Mouse (Mus musculus) lung, embryonic 15.5 days (tissue): Measurements from ENCODE around the gene Mrpl50. TPM values are rescaled to one million over a fixed set of nuclear protein-coding genes. Genes with fewer than 3 reads are reported as not detected.
"Not testable (repeated sequence)": the region's sequence is repeated elsewhere in the genome, so short reads cannot be mapped to it uniquely, and the experiment has no call there.

Source experiments
- ATAC-seq: fragments of 200-750 bp; cut with Nextera tagmentation; 2 replicates; pipeline ENCODE4 v1.8.0; 2017; ENCODE audit warnings: moderate number of reproducible peaks, borderline replicate concordance; ENCODE audit not compliant: low FRiP score, low TSS enrichment; ENCODE audit errors: extremely low read depth
- H3K27ac ChIP-seq: fragments of 300-500 bp; sonication (generic); 2 replicates; pipeline ENCODE4 v1.5.1; 2015; ENCODE audit warnings: moderate library complexity, mild to moderate bottlenecking, inconsistent platforms
- H3K27me3 ChIP-seq: fragments of 300-500 bp; sonication (generic); 2 replicates; pipeline ENCODE4 v1.6.1; 2015; ENCODE audit warnings: inconsistent platforms
- H3K36me3 ChIP-seq: fragments of 300-500 bp; sonication (generic); 2 replicates; pipeline ENCODE4 v1.6.1; 2015; ENCODE audit warnings: inconsistent platforms
- H3K4me1 ChIP-seq: fragments of 300-500 bp; sonication (generic); 2 replicates; pipeline ENCODE4 v1.6.1; 2015; ENCODE audit warnings: inconsistent platforms
- H3K4me2 ChIP-seq: fragments of 300-500 bp; sonication (generic); 2 replicates; pipeline ENCODE4 v1.6.1; 2015; ENCODE audit warnings: inconsistent platforms, mild to moderate bottlenecking, moderate library complexity
- H3K4me3 ChIP-seq: fragments of 300-500 bp; sonication (generic); 2 replicates; pipeline ENCODE4 v1.5.1; 2015; ENCODE audit warnings: mild to moderate bottlenecking, inconsistent platforms
- H3K9ac ChIP-seq: fragments of 300-500 bp; sonication (generic); 2 replicates; pipeline ENCODE4 v1.6.1; 2015; ENCODE audit warnings: inconsistent platforms
- H3K9me3 ChIP-seq: fragments of 300-500 bp; sonication (generic); 2 replicates; pipeline ENCODE4 v1.6.1; 2016; ENCODE audit warnings: inconsistent platforms
- WGBS: fragments of 180-500 bp; shearing (Covaris S2); methylation state at CpG from one replicate; pipeline ENCODE4 v1.1.7; 2015; 5-methylcytosine and 5-hydroxymethylcytosine counted together
- polyA plus RNA-seq: library from polyadenylated mRNA; unstranded; fragments of >200 nt; fragmentation: Nextera tagmentation; extraction: Ambion mirVana; gene quantifications from 2 replicates; pipeline ENCODE4 v1.2.1, GENCODE M21; 2015

The Mrpl50 gene
- polyA plus RNA-seq, 1 experiment from 2014 or later = 69.2 TPM

DNA sequence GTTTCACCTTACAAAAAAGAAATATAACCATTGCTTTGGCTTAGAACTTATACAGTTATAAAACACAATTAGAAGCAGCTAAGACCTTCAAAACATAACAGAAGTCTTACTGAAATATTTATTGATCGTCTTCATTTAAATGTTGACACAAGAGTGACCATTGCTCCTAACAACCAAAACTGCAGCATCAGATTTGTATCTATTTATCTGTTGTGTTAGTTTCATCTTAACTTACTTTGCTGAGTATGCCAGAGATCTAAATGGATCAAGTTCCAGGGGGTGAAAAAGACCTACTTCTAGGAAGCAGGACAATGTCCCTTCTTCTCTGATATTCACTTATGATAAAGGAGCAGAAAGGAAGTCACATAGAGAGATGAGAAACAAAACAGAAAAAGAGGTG lies 17.3 kb downstream of the Mrpl50 start:
- H3K4me3 ChIP-seq = no peak overlapping the region
- no peak overlapping the region for H3K9ac ChIP-seq
- H3K9me3 ChIP-seq = no peaks in the 10 kb centered on the region
- H3K4me2 ChIP-seq = no peak overlapping the region
- no peak overlapping the region for H3K27ac ChIP-seq
- 82% methylated on average over 1 of the region's 1 CpGs for WGBS
- H3K4me1 ChIP-seq = no peaks in the 10 kb centered on the region
- H3K36me3 ChIP-seq = no peaks in the 10 kb centered on the region
- no peaks in the 10 kb centered on the region for H3K27me3 ChIP-seq
- ATAC-seq = no peak

DNA sequence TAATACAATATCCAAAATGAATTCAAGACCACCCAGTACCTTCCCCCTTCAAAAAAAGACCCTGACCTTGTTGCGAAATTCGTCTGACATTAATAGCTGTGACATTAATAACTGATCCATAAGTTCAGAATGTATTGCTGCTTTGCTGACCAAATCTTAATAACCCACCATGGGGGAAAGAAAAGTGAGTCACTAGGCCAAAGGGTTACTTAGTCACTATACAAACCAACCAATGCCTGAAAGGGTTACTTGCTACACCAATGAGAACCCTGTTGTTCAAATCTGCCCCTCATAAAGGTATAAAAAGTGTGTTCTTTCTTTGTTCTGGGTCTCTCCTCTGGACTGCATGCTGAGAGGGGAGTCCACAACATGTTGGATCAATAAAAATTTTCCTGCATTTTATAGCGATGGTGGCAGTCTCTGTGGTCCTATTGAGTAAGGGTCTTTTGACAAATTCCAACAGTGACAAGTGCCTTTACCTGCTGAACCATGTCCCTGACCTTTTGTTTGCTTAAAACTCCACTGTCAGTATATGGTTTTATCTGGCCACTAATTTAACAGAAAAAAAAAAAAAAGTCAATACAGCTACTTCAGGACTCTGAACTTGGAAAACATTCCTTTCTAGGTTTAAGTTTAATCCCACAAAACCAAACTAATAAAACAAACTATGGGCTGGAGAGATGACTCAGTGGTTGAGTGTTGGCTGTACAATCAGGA lies 34.8 kb downstream of the Mrpl50 start:
- 76% methylated on average over 3 of the region's 3 CpGs for WGBS
- H3K27me3 ChIP-seq, H3K4me3 ChIP-seq, ATAC-seq, H3K9ac ChIP-seq, H3K36me3 ChIP-seq, H3K4me1 ChIP-seq, H3K4me2 ChIP-seq, H3K9me3 ChIP-seq, H3K27ac ChIP-seq: not testable (repeated sequence)

DNA sequence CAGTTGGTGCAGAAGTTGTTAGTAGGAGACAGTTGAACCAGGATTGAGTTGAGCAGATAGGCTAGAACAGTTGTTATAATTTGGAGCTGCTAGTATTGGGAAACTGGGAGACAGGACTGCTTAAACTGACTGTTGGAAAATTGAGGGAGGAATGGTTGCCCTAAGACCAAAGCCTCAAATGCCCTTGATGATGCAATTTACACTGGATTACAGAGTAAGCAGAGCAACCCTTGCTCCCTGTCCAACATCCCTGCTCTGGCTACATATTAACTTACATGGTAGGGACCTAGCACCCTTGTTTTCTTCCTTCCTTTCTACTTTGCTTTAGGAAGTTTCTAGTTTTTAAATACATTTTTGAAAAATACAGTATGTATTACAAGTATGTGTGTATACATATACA lies 35.5 kb downstream of the Mrpl50 start:
- ATAC-seq = no peak
- Histone ChIP-seq H3K4me2 (no peak overlapping the region), H3K4me3 (no peak overlapping the region), H3K27ac (no peak overlapping the region), H3K9ac (no peak overlapping the region), H3K27me3 (no peaks in the 10 kb centered on the region), H3K9me3 (no peaks in the 10 kb centered on the region), H3K4me1 (no peaks in the 10 kb centered on the region), H3K36me3 (no peaks in the 10 kb centered on the region)

DNA sequence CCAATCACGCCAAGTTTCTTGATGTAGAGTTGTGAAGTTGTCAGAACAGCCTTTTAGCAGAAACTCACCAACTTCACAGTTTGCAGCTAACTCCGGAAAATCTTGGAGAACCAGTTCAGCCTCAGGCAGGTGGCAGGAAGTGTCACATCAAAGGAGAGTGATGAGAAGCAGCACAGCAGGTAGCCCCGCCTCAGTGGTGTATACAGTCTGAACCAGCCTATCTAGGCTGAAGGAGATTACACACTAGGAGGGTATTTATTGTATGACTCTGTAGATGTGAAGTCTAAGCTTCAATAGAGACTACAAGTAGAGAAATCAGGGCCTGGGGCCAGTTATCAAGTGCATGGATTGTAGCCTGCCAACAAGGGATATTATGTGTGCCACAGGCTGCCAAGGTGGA lies 40.0 kb downstream of the Mrpl50 start:
- H3K4me2 ChIP-seq = peak overlapping the region; percentile 49
- no peak overlapping the region for H3K9ac ChIP-seq
- H3K4me1 ChIP-seq = 0 out of 2 replicates have a peak, but pooled peaks cover 7% of the 10 kb centered on the region
- H3K27me3 ChIP-seq = no peaks in the 10 kb centered on the region
- ATAC-seq = peak; percentile 56; the same call in 1 of the 2 replicates
- peak overlapping the region; percentile 61 for H3K27ac ChIP-seq
- peak overlapping the region; percentile 28 for H3K4me3 ChIP-seq
- WGBS = 30% methylated on average over 3 of the region's 3 CpGs
- no peaks in the 10 kb centered on the region for H3K9me3 ChIP-seq
- H3K36me3 ChIP-seq = no peaks in the 10 kb centered on the region

DNA sequence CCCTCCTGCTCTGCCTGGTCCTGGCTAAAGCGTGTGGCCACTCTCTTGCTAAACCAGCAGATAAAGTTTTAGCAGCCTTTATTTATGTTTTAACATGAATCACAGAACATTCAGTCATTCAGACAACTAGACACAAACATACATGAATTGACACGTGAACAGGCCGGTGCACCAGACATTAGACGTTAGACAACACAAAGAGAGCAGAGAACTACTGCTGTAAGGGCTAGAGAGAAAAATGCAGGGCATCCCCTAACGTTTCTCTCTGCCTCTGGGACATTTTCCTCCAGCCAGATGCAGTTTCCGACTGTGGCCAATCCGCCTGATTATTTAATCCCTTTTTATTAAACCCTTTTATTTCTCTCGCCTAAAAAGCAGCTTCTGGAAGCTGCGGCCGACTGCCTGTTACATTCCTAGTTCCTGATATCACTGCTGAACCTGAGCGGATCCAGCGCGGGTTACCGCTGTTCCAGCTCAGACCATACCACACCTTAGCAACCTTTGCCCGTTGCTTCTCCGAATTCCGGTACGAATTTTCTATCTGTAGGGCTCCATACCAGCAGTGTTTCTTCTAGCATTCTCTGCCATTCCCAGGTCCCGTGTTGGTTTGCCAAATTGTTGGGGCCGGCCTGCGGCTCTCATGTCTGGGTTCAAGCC lies 40.7 kb downstream of the Mrpl50 start:
- no peaks in the 10 kb centered on the region for H3K9me3 ChIP-seq
- H3K9ac ChIP-seq = 0 out of 2 replicates have a peak overlapping the region, but pooled peaks have one; percentile 16
- 11% methylated on average over 21 of the region's 21 CpGs for WGBS
- H3K27ac ChIP-seq = peak overlapping the region; percentile 61
- H3K4me3 ChIP-seq = peak overlapping the region; percentile 28
- ATAC-seq = no peak
- no peaks in the 10 kb centered on the region for H3K27me3 ChIP-seq
- no peaks in the 10 kb centered on the region for H3K36me3 ChIP-seq
- 0 out of 2 replicates have a peak, but pooled peaks cover 7% of the 10 kb centered on the region for H3K4me1 ChIP-seq
- H3K4me2 ChIP-seq = peak overlapping the region; percentile 49

DNA sequence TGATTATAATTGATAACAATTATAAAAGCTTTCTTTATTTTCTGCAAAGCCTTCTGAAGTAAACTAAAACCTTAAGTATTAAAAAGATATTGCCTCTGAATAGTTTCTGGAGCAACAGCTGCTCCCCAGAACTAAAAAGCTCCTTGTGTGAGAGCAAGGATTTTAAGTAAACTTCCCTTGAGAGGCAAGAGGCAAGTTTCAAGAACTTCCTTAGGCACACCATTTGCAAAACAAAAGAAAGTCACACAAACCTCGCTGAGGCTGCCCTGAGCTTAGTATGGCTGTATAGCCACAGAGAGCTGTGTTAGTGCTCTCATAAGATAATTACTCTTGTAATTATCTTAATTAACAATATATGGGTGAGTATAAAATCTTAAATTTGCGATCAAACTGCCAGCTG lies 41.9 kb downstream of the Mrpl50 start:
- H3K36me3 ChIP-seq, H3K27me3 ChIP-seq, H3K4me3 ChIP-seq, H3K27ac ChIP-seq, H3K4me2 ChIP-seq, H3K9ac ChIP-seq, H3K9me3 ChIP-seq, ATAC-seq, H3K4me1 ChIP-seq: not testable (repeated sequence)
- WGBS = 28% methylated on average over 2 of the region's 2 CpGs

DNA sequence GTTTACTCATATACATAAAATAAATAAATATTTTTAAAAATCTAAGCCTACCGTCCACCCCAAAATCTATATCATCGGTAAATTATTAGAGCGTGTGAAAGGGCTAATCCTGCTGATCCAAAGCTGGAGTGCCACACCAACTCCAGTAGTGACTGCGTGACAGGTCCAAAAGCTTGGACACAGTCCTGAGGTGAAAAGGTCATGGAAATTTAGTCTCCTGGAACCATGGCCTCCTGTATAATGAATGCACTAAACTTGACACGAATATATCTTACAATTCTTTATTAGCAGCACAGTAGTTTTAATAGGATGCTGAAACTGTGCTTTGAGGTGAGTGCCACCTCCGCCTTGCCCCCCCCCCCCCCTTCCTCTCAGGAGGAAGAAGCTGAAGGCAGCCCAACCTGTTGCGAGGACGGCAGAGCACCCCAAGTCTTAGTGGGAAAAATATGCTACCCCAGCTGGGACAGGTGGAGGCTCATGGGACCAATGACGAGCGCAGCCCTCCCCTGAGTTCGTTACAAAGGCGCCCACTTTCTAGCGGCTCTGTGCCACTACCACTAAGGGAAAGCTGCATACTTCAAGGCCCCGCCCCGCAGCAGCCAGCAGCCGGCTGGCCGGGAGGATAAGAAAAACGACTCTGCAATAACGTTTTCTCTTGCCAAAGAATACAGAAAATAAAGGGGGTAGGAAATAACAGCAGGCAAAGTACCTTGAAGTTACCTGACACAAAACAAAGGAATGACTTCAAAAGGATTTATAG lies 42.6 kb downstream of the Mrpl50 start:
- no peak overlapping the region for H3K9ac ChIP-seq
- H3K27ac ChIP-seq = 0 out of 2 replicates have a peak overlapping the region, but pooled peaks have one; percentile 10
- WGBS = 15% methylated on average over 19 of the region's 19 CpGs
- H3K36me3 ChIP-seq = no peaks in the 10 kb centered on the region
- H3K4me3 ChIP-seq = peak overlapping the region; percentile 23; the same call in 1 of the 2 replicates
- ATAC-seq = peak; percentile 59; the same call in 1 of the 2 replicates
- H3K4me2 ChIP-seq = peak overlapping the region; percentile 53
- 0 out of 2 replicates have a peak, but pooled peaks cover 7% of the 10 kb centered on the region for H3K4me1 ChIP-seq
- H3K9me3 ChIP-seq = no peaks in the 10 kb centered on the region
- no peaks in the 10 kb centered on the region for H3K27me3 ChIP-seq

DNA sequence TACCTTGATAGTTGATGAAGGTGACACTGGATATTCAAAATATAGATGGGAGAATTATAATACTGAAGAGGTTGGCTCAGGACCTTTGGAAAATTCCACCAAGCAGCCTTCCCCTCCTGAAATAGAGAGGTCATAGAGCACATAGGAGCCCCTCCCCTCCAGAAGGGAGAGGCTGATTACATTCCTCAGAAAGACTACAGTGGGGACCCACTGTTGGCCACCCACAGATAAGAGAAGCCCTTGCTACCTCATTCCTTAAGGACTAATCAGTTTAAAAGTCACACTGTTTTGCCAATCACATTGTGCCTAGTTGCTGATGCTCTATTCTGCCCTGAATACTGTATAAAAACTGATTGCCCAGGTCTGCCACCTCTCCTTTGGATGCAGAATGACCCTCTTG lies 46.3 kb downstream of the Mrpl50 start:
- ATAC-seq = no peak
- H3K27me3 ChIP-seq = no peaks in the 10 kb centered on the region
- no peak overlapping the region for H3K4me2 ChIP-seq
- H3K9me3 ChIP-seq = no peaks in the 10 kb centered on the region
- no peak overlapping the region for H3K27ac ChIP-seq
- 0 out of 2 replicates have a peak, but pooled peaks cover 7% of the 10 kb centered on the region for H3K4me1 ChIP-seq
- H3K36me3 ChIP-seq = no peaks in the 10 kb centered on the region
- no peak overlapping the region for H3K4me3 ChIP-seq
- no peak overlapping the region for H3K9ac ChIP-seq

DNA sequence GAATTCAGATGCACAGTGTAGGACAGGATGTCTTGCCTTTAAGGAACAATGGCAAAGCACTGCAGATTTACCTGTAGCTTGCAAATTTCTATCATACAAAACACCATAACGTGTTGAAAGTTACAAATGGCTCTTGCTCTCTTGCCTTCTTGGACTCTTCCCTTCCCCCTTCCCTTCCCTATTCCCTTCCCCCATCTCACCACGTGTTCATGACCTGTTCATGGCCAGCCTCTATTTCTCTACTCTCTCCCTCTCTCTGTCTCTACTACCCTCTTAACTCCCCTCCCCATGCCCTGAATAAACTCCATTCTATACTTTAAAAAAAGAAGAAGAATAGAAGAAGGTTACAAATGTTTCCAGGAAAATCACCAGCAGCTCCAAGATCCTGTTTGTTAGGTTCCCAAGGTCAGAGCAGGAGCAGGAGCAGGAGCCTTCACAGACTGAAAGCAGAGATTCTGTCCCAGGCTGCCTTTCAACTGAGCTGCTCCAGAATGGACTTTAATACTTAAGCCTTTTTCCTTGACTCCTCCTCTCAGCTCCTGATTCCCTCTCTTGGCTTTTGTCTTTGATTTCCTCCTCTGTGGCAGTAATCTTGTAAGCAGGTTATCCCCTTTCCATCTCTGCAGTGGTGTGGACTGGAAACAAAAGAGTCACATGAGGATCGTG lies 47.3 kb downstream of the Mrpl50 start, which contains the start of gene Acnat1:
TSS of gene Acnat1 (minus strand) at position 478 of the 666 bp plus-strand sequence.
- Histone ChIP-seq H3K9me3 (no peaks in the 10 kb centered on the region), H3K9ac (no peak within 1 kb of the TSS), H3K4me3 (no peak within 1 kb of the TSS), H3K4me1 (0 out of 2 replicates have a peak, but pooled peaks cover 6% of the 10 kb centered on the region), H3K27me3 (no peaks in the 10 kb centered on the region), H3K36me3 (no peaks in the 10 kb centered on the region), H3K4me2 (no peak within 1 kb of the TSS), H3K27ac (no peak within 1 kb of the TSS)
- no peak for ATAC-seq
- 44% methylated on average over 3 of the region's 3 CpGs for WGBS

DNA sequence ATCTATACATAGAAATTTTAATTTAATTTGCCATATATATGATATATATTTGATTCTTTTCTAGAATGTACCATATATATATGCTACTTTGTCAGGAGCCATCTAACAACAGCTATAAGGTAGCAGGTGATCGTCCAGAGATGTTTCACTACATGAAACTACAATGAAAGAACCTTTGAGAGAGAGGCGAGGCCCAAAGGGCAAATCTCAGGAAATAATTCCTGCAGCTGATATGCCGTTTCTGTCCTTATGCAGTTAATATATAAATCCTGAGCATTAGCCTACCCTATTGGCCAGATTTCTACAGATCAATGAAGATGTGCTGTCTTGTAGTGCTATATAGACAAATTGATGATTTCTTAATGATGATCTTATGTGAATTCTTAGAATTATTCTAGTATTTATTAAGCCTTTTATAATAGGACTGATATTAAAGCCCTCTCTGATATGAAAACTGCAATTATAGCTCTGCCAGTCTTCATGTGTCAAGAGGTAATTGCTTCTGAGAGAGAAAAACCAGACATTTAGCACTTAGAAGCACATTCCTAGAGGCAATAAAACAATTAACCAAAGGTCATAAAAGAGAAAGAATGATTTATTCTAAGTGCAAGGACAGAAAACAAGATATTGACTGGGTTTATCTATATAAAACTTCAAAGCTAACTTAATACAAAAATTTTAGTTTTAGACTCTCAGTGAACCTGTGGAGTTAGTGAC lies 51.3 kb downstream of the Mrpl50 start:
- H3K4me1 ChIP-seq = no peaks in the 10 kb centered on the region
- no peaks in the 10 kb centered on the region for H3K36me3 ChIP-seq
- H3K27ac ChIP-seq = no peak overlapping the region
- H3K9ac ChIP-seq = no peak overlapping the region
- H3K9me3 ChIP-seq = no peaks in the 10 kb centered on the region
- WGBS = 78% methylated on average over 3 of the region's 3 CpGs
- ATAC-seq = no peak
- no peaks in the 10 kb centered on the region for H3K27me3 ChIP-seq
- H3K4me2 ChIP-seq = no peak overlapping the region
- no peak overlapping the region for H3K4me3 ChIP-seq

DNA sequence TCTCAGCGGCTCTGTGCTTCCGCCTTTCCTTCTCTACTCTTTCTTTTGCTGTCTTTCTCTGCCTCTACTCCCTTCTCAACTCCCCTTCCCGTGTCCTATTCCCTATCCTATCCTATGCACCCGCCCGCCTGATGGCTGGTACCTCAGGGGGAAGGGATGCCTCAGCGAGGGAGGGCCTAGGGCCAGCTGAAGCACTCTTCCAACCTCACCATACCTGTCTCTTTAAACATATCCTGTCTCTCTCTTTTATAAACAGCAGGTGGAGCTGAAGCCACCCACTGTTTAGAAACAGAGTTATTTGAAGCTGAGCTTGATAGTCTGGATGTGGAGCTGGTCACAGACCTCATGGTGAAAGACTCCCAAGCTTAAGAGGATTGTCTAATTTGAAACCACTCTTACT lies 53.5 kb downstream of the Mrpl50 start:
- H3K4me2 ChIP-seq = no peak overlapping the region
- 88% methylated on average over 6 of the region's 6 CpGs for WGBS

More for the DNA sequence above, 53.5 kb downstream of the Mrpl50 start:
- Histone ChIP-seq H3K4me3 (no peak overlapping the region), H3K27me3 (no peaks in the 10 kb centered on the region), H3K4me1 (no peaks in the 10 kb centered on the region), H3K9me3 (no peaks in the 10 kb centered on the region), H3K9ac (no peak overlapping the region), H3K36me3 (no peaks in the 10 kb centered on the region), H3K27ac (no peak overlapping the region)
- ATAC-seq = no peak
